Mouse (Mus musculus): ENCODE measurements around the gene Rasgef1c. TPM values are rescaled to one million over a fixed set of nuclear protein-coding genes. Genes with fewer than 3 reads are reported as not detected.

Rasgef1c gene
- polyA plus RNA-seq, 1 experiment from 2014 or later: not detected

GRCm38 (mm10) chr11:49876948-49877817, 24.5 kb upstream of the Rasgef1c start:
- Histone ChIP-seq H3K36me3 (ENCODE audit: control insufficient read depth, insufficient read depth, low read length) (peaks cover 32% of the 10 kb centered on the region), H3K27ac (ENCODE audit: low read depth, low read length) (no peak overlapping the region), H3K4me2 (replicated peaks; ENCODE audit: low read depth, low read length) (no peak overlapping the region), H3K9me3 (ENCODE audit: control insufficient read depth, low read length) (no peaks in the 10 kb centered on the region), H3K27me3 (ENCODE audit: control insufficient read depth, insufficient read depth, low read length) (no peaks in the 10 kb centered on the region), H3K4me3 (ENCODE audit: low read length) (no peak overlapping the region), H3K9ac (ENCODE audit: low read depth, low read length) (no peak overlapping the region), H3K4me1 (ENCODE audit: control insufficient read depth, insufficient read depth, low read length) (no peaks in the 10 kb centered on the region)
- ATAC-seq (ENCODE audit: low FRiP score, low TSS enrichment): peak; percentile 72; the same call in 1 of the 2 replicates
- 90% methylated on average over 8 of the region's 8 CpGs for WGBS

- Histone ChIP-seq H3K4me2 (replicated peaks; ENCODE audit: low read depth, low read length) (no peak overlapping the region), H3K36me3 (ENCODE audit: control insufficient read depth, insufficient read depth, low read length) (peaks cover 34% of the 10 kb centered on the region), H3K27me3 (ENCODE audit: control insufficient read depth, insufficient read depth, low read length) (no peaks in the 10 kb centered on the region), H3K9me3 (ENCODE audit: control insufficient read depth, low read length) (no peaks in the 10 kb centered on the region), H3K4me1 (ENCODE audit: control insufficient read depth, insufficient read depth, low read length) (no peaks in the 10 kb centered on the region), H3K4me3 (ENCODE audit: low read length) (no peak overlapping the region), H3K9ac (ENCODE audit: low read depth, low read length) (no peak overlapping the region), H3K27ac (ENCODE audit: low read depth, low read length) (no peak overlapping the region)
- WGBS: 92% methylated on average over 3 of the region's 3 CpGs
- ATAC-seq (ENCODE audit: low FRiP score, low TSS enrichment): no peak
Observed at GRCm38 (mm10) chr11:49879950-49880642, 21.5 kb upstream of the Rasgef1c start.

- Histone ChIP-seq H3K27ac (ENCODE audit: low read depth, low read length) (no peak overlapping the region), H3K4me3 (ENCODE audit: low read length) (no peak overlapping the region), H3K9ac (ENCODE audit: low read depth, low read length) (no peak overlapping the region), H3K4me1 (ENCODE audit: control insufficient read depth, insufficient read depth, low read length) (no peaks in the 10 kb centered on the region), H3K36me3 (ENCODE audit: control insufficient read depth, insufficient read depth, low read length) (peaks cover 36% of the 10 kb centered on the region), H3K27me3 (ENCODE audit: control insufficient read depth, insufficient read depth, low read length) (no peaks in the 10 kb centered on the region), H3K4me2 (replicated peaks; ENCODE audit: low read depth, low read length) (no peak overlapping the region), H3K9me3 (ENCODE audit: control insufficient read depth, low read length) (no peaks in the 10 kb centered on the region)
- no peak for ATAC-seq (ENCODE audit: low FRiP score, low TSS enrichment)
- WGBS: 92% methylated on average over 3 of the region's 3 CpGs
Observed at GRCm38 (mm10) chr11:49883394-49883793, 18.2 kb upstream of the Rasgef1c start.

GRCm38 (mm10) chr11:49888469-49888868, 13.2 kb upstream of the Rasgef1c start:
- no peaks in the 10 kb centered on the region for H3K9me3 ChIP-seq (ENCODE audit: control insufficient read depth, low read length)
- no peaks in the 10 kb centered on the region for H3K27me3 ChIP-seq (ENCODE audit: control insufficient read depth, insufficient read depth, low read length)
- H3K4me1 ChIP-seq (ENCODE audit: control insufficient read depth, insufficient read depth, low read length): no peaks in the 10 kb centered on the region
- H3K4me3 ChIP-seq (ENCODE audit: low read length): no peak overlapping the region
- H3K9ac ChIP-seq (ENCODE audit: low read depth, low read length): no peak overlapping the region
- no peak overlapping the region for H3K27ac ChIP-seq (ENCODE audit: low read depth, low read length)
- ATAC-seq (ENCODE audit: low FRiP score, low TSS enrichment): no peak
- no peak overlapping the region for H3K4me2 ChIP-seq (replicated peaks; ENCODE audit: low read depth, low read length)
- peaks cover 15% of the 10 kb centered on the region; the same call in 1 of the 2 replicates for H3K36me3 ChIP-seq (ENCODE audit: control insufficient read depth, insufficient read depth, low read length)
- 89% methylated on average over 5 of the region's 5 CpGs for WGBS

GRCm38 (mm10) chr11:49891993-49892392, 9.6 kb upstream of the Rasgef1c start:
- Histone ChIP-seq H3K4me1 (ENCODE audit: control insufficient read depth, insufficient read depth, low read length) (no peaks in the 10 kb centered on the region), H3K27ac (ENCODE audit: low read depth, low read length) (no peak overlapping the region), H3K9ac (ENCODE audit: low read depth, low read length) (no peak overlapping the region), H3K36me3 (ENCODE audit: control insufficient read depth, insufficient read depth, low read length) (peaks cover 4% of the 10 kb centered on the region; the same call in 1 of the 2 replicates), H3K27me3 (ENCODE audit: control insufficient read depth, insufficient read depth, low read length) (no peaks in the 10 kb centered on the region), H3K4me3 (ENCODE audit: low read length) (no peak overlapping the region), H3K9me3 (ENCODE audit: control insufficient read depth, low read length) (no peaks in the 10 kb centered on the region), H3K4me2 (replicated peaks; ENCODE audit: low read depth, low read length) (no peak overlapping the region)
- 93% methylated on average over 5 of the region's 5 CpGs for WGBS
- no peak for ATAC-seq (ENCODE audit: low FRiP score, low TSS enrichment)

- Histone ChIP-seq H3K27ac (ENCODE audit: low read depth, low read length) (no peak overlapping the region), H3K9me3 (ENCODE audit: control insufficient read depth, low read length) (peaks cover 6% of the 10 kb centered on the region; the same call in 1 of the 2 replicates), H3K4me1 (ENCODE audit: control insufficient read depth, insufficient read depth, low read length) (no peaks in the 10 kb centered on the region), H3K4me3 (ENCODE audit: low read length) (no peak overlapping the region), H3K27me3 (ENCODE audit: control insufficient read depth, insufficient read depth, low read length) (peaks cover under 1% of the 10 kb centered on the region; the same call in 1 of the 2 replicates), H3K4me2 (replicated peaks; ENCODE audit: low read depth, low read length) (no peak overlapping the region), H3K36me3 (ENCODE audit: control insufficient read depth, insufficient read depth, low read length) (no peaks in the 10 kb centered on the region), H3K9ac (ENCODE audit: low read depth, low read length) (no peak overlapping the region)
- ATAC-seq (ENCODE audit: low FRiP score, low TSS enrichment): no peak
- WGBS: 70% methylated on average over 11 of the region's 11 CpGs
Observed at GRCm38 (mm10) chr11:49893806-49894205, 7.8 kb upstream of the Rasgef1c start.

- peaks cover 6% of the 10 kb centered on the region; the same call in 1 of the 2 replicates for H3K9me3 ChIP-seq (ENCODE audit: control insufficient read depth, low read length)
- H3K27me3 ChIP-seq (ENCODE audit: control insufficient read depth, insufficient read depth, low read length): peaks cover 13% of the 10 kb centered on the region
- H3K27ac ChIP-seq (ENCODE audit: low read depth, low read length): no peak overlapping the region
- no peak overlapping the region for H3K9ac ChIP-seq (ENCODE audit: low read depth, low read length)
- H3K4me3 ChIP-seq (ENCODE audit: low read length): no peak overlapping the region
- no peaks in the 10 kb centered on the region for H3K36me3 ChIP-seq (ENCODE audit: control insufficient read depth, insufficient read depth, low read length)
- no peak overlapping the region for H3K4me2 ChIP-seq (replicated peaks; ENCODE audit: low read depth, low read length)
- no peak for ATAC-seq (ENCODE audit: low FRiP score, low TSS enrichment)
- WGBS: 57% methylated on average over 6 of the region's 6 CpGs
- H3K4me1 ChIP-seq (ENCODE audit: control insufficient read depth, insufficient read depth, low read length): peaks cover under 1% of the 10 kb centered on the region; the same call in 1 of the 2 replicates
Observed at GRCm38 (mm10) chr11:49895966-49896590, 5.6 kb upstream of the Rasgef1c start.

GRCm38 (mm10) chr11:49900043-49900442, 1.6 kb upstream of the Rasgef1c start:
- no peak overlapping the region for H3K9ac ChIP-seq (ENCODE audit: low read depth, low read length)
- H3K4me2 ChIP-seq (replicated peaks; ENCODE audit: low read depth, low read length): no peak overlapping the region
- ATAC-seq (ENCODE audit: low FRiP score, low TSS enrichment): no peak
- H3K36me3 ChIP-seq (ENCODE audit: control insufficient read depth, insufficient read depth, low read length): no peaks in the 10 kb centered on the region
- peaks cover 32% of the 10 kb centered on the region for H3K27me3 ChIP-seq (ENCODE audit: control insufficient read depth, insufficient read depth, low read length)
- H3K27ac ChIP-seq (ENCODE audit: low read depth, low read length): no peak overlapping the region
- 47% methylated on average over 6 of the region's 6 CpGs for WGBS
- H3K4me3 ChIP-seq (ENCODE audit: low read length): no peak overlapping the region
- peaks cover 5% of the 10 kb centered on the region; the same call in 1 of the 2 replicates for H3K4me1 ChIP-seq (ENCODE audit: control insufficient read depth, insufficient read depth, low read length)
- H3K9me3 ChIP-seq (ENCODE audit: control insufficient read depth, low read length): peaks cover 6% of the 10 kb centered on the region; the same call in 1 of the 2 replicates
